Mouse (Mus musculus): ENCODE measurements around the gene Pabpc1l. TPM values are rescaled to one million over a fixed set of nuclear protein-coding genes. Genes with fewer than 3 reads are reported as not detected.
A peak's percentile ranks its signal among the peaks of the same experiment; 100 is the strongest.

Pabpc1l gene
- total and polyA plus RNA-seq, 2 experiments from 2014 or later: 0.22 to 2.0 TPM

DNA sequence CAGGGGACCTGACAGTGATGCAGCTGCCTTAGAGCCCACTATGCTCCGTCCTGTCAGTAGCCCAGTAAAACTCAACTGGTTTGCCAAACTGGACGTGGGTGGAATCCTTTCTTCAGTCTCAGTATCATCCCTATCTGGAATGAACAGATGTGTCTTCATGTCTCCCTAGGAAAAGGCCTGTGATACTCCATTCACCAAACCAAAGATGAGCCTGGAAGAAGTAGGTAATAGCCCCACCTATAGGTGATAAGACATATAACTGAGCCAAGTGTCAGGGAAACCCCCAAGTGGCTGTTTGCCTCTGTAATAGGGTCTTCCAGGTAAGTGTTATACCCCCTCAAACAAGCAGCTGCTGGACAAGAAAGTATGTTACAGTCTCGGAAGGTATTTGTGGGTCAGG, 6.3 kb upstream of the Pabpc1l start:
- H3K27ac ChIP-seq (ENCODE audit: low read depth, low read length): no peak overlapping the region
- ATAC-seq (ENCODE audit: low FRiP score) (no peak), DNase-seq (ENCODE audit: low spot score) (peak; percentile 28)
- H3K36me3 ChIP-seq (ENCODE audit: insufficient read depth, low read length): peaks cover 36% of the 10 kb centered on the region
- no peaks in the 10 kb centered on the region for H3K9me3 ChIP-seq (ENCODE audit: low read length)
- TF ChIP-seq CTCF (IDR thresholded peaks at IDR 0.05): peak; percentile 61
- WGBS: 95% methylated on average over 3 of the region's 3 CpGs
- no peaks in the 10 kb centered on the region for H3K4me1 ChIP-seq (ENCODE audit: insufficient read depth, low read length)
- no peaks in the 10 kb centered on the region for H3K27me3 ChIP-seq (ENCODE audit: insufficient read depth, low read length)
- no peak overlapping the region for H3K9ac ChIP-seq (replicated peaks; ENCODE audit: low read length, poor library complexity, severe bottlenecking)
- no peak overlapping the region for H3K4me3 ChIP-seq (ENCODE audit: low read depth, low read length)
- no peak overlapping the region for H3K4me2 ChIP-seq (ENCODE audit: low read depth, low read length, poor library complexity, severe bottlenecking)

DNA sequence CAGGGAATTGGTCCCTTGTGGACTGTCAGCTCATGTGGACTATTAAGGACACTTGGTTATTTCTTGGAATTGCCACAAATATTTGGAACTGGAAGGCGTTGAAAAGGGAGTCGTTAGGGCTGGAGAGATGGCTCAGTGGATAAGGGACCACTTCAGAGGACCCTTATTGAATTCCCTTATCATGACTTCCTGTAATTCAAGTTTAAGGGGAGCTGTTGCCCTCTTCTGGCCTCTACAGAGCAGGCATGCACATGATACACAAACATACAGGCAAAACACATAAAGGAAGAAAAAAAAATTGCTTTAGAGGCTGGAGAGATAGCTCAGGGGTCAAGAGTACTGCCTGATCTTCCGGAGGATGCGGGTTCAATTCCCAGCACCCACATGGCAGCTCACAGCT, 5.3 kb upstream of the Pabpc1l start:
- no peaks in the 10 kb centered on the region for H3K9me3 ChIP-seq (ENCODE audit: low read length)
- H3K27ac ChIP-seq (ENCODE audit: low read depth, low read length): no peak overlapping the region
- H3K9ac ChIP-seq (replicated peaks; ENCODE audit: low read length, poor library complexity, severe bottlenecking): no peak overlapping the region
- no peaks in the 10 kb centered on the region for H3K4me1 ChIP-seq (ENCODE audit: insufficient read depth, low read length)
- H3K4me3 ChIP-seq (ENCODE audit: low read depth, low read length): no peak overlapping the region
- ATAC-seq (ENCODE audit: low FRiP score) (no peak), DNase-seq (ENCODE audit: low spot score) (no peak)
- no peak overlapping the region for H3K4me2 ChIP-seq (ENCODE audit: low read depth, low read length, poor library complexity, severe bottlenecking)
- H3K36me3 ChIP-seq (ENCODE audit: insufficient read depth, low read length): peaks cover 36% of the 10 kb centered on the region
- no peaks in the 10 kb centered on the region for H3K27me3 ChIP-seq (ENCODE audit: insufficient read depth, low read length)
- WGBS: 93% methylated on average over 4 of the region's 4 CpGs
- peak; percentile 43 for TF ChIP-seq CTCF (IDR thresholded peaks at IDR 0.05)

DNA sequence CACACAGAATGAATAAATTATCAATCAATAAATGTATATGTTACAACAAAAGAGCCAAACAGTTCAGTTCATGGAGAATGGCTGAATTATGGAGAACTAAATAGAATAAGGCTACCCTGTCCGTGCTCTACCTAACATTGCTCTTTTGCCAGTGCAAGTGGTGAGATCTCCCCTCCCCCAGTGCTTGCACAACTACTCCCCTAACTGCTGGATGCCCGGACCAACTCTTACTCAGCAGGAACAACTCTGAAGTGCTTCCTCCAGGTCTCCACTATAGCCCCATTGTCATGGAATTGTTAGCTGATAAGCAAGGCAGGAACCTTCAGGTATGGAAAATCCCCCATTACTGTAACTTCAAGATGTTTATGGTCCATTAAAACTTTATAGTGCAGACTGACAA, 3.1 kb upstream of the Pabpc1l start:
- Histone ChIP-seq H3K9ac (replicated peaks; ENCODE audit: low read length, poor library complexity, severe bottlenecking) (no peak overlapping the region), H3K36me3 (ENCODE audit: insufficient read depth, low read length) (peaks cover 17% of the 10 kb centered on the region), H3K27me3 (ENCODE audit: insufficient read depth, low read length) (no peaks in the 10 kb centered on the region), H3K4me1 (ENCODE audit: insufficient read depth, low read length) (no peaks in the 10 kb centered on the region), H3K9me3 (ENCODE audit: low read length) (no peaks in the 10 kb centered on the region), H3K4me2 (ENCODE audit: low read depth, low read length, poor library complexity, severe bottlenecking) (no peak overlapping the region), H3K27ac (ENCODE audit: low read depth, low read length) (no peak overlapping the region), H3K4me3 (ENCODE audit: low read depth, low read length) (no peak overlapping the region)
- ATAC-seq (ENCODE audit: low FRiP score) (no peak), DNase-seq (ENCODE audit: low spot score) (no peak)
- no peak for TF ChIP-seq CTCF (IDR thresholded peaks at IDR 0.05)
- 63% methylated on average over 2 of the region's 2 CpGs for WGBS

DNA sequence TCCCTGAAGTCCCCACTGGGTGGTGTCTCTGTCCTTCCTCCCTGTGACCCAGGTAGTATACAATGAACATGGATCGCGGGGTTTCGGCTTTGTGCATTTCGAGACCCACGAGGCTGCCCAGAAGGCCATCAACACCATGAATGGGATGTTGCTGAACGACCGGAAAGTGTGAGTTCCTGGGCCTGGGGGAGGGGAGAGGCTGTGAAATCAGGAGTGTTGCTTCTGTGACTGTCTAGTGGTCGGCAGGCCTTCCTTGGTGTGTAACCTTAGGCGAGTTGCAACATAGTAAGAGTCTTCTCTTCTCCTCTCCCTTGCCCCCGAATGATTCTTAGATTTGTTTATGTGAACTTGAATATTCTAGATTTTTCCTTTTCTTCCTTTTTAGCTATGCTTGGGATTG, 5.9 kb downstream of the Pabpc1l start:
- DNase-seq (ENCODE audit: low spot score) (no peak), ATAC-seq (ENCODE audit: low FRiP score) (no peak)
- H3K36me3 ChIP-seq (ENCODE audit: insufficient read depth, low read length): no peaks in the 10 kb centered on the region
- no peak overlapping the region for H3K4me3 ChIP-seq (ENCODE audit: low read depth, low read length)
- no peaks in the 10 kb centered on the region for H3K27me3 ChIP-seq (ENCODE audit: insufficient read depth, low read length)
- no peak overlapping the region for H3K4me2 ChIP-seq (ENCODE audit: low read depth, low read length, poor library complexity, severe bottlenecking)
- no peak overlapping the region for H3K27ac ChIP-seq (ENCODE audit: low read depth, low read length)
- no peak overlapping the region for H3K9ac ChIP-seq (replicated peaks; ENCODE audit: low read length, poor library complexity, severe bottlenecking)
- 84% methylated on average over 10 of the region's 10 CpGs for WGBS
- no peak for TF ChIP-seq CTCF (IDR thresholded peaks at IDR 0.05)
- H3K9me3 ChIP-seq (ENCODE audit: low read length): no peaks in the 10 kb centered on the region
- no peaks in the 10 kb centered on the region for H3K4me1 ChIP-seq (ENCODE audit: insufficient read depth, low read length)

DNA sequence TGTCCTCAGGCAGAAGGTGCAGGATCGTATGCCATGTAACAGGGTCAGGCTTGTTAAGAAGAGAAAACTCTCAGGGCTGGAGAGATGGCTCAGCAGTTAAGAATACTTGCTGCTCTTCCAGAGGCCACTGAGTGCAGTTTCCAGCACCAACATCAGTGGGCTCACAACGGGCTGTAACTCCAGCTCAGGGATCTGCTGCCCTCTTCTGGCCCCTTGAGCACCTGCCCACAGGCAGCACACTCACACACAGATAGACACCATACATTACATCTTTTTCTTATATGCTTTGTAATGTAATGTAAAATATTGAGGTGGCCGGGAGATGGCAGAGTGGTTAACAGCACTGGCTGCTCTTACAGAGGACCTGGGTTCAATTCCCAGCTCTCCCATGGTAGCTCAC, 7.7 kb downstream of the Pabpc1l start:
- Histone ChIP-seq H3K27ac (ENCODE audit: low read depth, low read length) (no peak overlapping the region), H3K4me2 (ENCODE audit: low read depth, low read length, poor library complexity, severe bottlenecking) (no peak overlapping the region), H3K36me3 (ENCODE audit: insufficient read depth, low read length) (no peaks in the 10 kb centered on the region), H3K4me3 (ENCODE audit: low read depth, low read length) (no peak overlapping the region), H3K9ac (replicated peaks; ENCODE audit: low read length, poor library complexity, severe bottlenecking) (no peak overlapping the region), H3K4me1 (ENCODE audit: insufficient read depth, low read length) (no peaks in the 10 kb centered on the region), H3K27me3 (ENCODE audit: insufficient read depth, low read length) (no peaks in the 10 kb centered on the region), H3K9me3 (ENCODE audit: low read length) (no peaks in the 10 kb centered on the region)
- no peak for ATAC-seq (ENCODE audit: low FRiP score)
- 95% methylated on average over 3 of the region's 3 CpGs for WGBS
- DNase-seq (ENCODE audit: low spot score): no peak
- TF ChIP-seq CTCF (IDR thresholded peaks at IDR 0.05): no peak

DNA sequence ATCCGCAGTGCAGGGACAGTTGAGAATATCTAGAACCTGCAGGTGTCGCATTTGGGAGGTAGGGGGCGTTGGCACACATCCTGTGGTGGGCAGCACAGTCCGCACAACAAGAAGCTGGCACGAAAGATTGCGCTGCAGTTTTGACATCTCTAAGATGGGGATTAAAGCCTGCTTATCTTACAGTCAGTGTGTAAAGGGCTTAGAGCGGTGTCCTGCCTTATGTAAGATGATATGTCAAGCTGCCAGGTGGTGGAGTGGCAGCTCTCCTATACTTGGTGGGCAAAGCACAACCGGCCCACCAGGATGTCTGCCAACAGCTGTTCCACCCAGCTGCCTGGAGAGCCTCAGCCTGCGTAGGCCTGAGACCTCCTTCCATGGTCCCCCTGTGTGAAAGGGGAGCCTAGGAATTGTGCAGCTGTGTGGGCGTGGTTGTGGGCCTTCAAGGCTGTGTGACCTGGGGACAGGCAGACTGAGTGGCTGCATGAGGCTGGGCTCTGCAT, 11.3 kb downstream of the Pabpc1l start:
- Histone ChIP-seq H3K9me3 (ENCODE audit: low read length) (no peaks in the 10 kb centered on the region), H3K4me2 (ENCODE audit: low read depth, low read length, poor library complexity, severe bottlenecking) (no peak overlapping the region), H3K9ac (replicated peaks; ENCODE audit: low read length, poor library complexity, severe bottlenecking) (no peak overlapping the region), H3K4me3 (ENCODE audit: low read depth, low read length) (no peak overlapping the region), H3K27me3 (ENCODE audit: insufficient read depth, low read length) (no peaks in the 10 kb centered on the region), H3K36me3 (ENCODE audit: insufficient read depth, low read length) (no peaks in the 10 kb centered on the region), H3K4me1 (ENCODE audit: insufficient read depth, low read length) (no peaks in the 10 kb centered on the region), H3K27ac (ENCODE audit: low read depth, low read length) (no peak overlapping the region)
- WGBS: 50% methylated on average over 10 of the region's 10 CpGs
- DNase-seq (ENCODE audit: low spot score) (peak; percentile 21), ATAC-seq (ENCODE audit: low FRiP score) (0 out of 2 replicates have a peak, but pooled peaks have one; percentile 31)
- TF ChIP-seq CTCF (IDR thresholded peaks at IDR 0.05): peak; percentile 41
